Mouse (Mus musculus): ENCODE data around the gene Krtap5-3. TPM values are rescaled to one million over a fixed set of nuclear protein-coding genes. Genes with fewer than 3 reads are reported as not detected.
"Not testable (repeated sequence)": the region's sequence is repeated elsewhere in the genome, so short reads cannot be mapped to it uniquely, and the experiment has no call there.

The Krtap5-3 gene
- total and polyA plus RNA-seq, 2 experiments from 2014 or later: not detected

DNA sequence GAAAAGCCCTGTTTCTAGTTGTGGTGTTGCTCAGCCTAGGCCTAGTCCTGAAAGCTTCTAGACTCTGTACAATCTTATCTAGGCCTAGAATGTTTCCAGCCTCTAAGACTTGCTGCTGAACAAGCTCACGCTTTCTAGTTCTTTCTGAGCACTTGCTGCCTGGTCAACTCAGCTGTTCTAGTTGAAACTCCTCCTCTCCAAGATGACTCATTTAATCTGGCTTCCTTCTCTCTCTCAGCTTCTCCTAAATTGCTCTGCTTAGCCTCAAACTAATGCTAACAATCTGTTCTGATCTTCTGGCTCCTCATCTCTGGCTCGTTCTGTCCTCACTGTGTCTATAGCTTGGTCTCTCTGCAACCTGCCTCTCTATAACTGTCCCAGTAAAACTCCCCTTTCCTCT, 2.4 kb upstream of the Krtap5-3 start:
- no peaks in the 10 kb centered on the region for H3K4me1 ChIP-seq (ENCODE audit: insufficient read depth, low read length)
- 98% methylated on average over 2 of the region's 2 CpGs for WGBS
- DNase-seq (ENCODE audit: low spot score): no peak
- no peak for ATAC-seq (ENCODE audit: low FRiP score)
- H3K9me3 ChIP-seq (ENCODE audit: low read length): no peaks in the 10 kb centered on the region
- H3K36me3 ChIP-seq (ENCODE audit: insufficient read depth, low read length): no peaks in the 10 kb centered on the region
- H3K4me2 ChIP-seq (ENCODE audit: low read depth, low read length, poor library complexity, severe bottlenecking): no peak overlapping the region
- H3K9ac ChIP-seq (replicated peaks; ENCODE audit: low read length, poor library complexity, severe bottlenecking): no peak overlapping the region
- H3K27me3 ChIP-seq (ENCODE audit: insufficient read depth, low read length): no peaks in the 10 kb centered on the region
- TF ChIP-seq CTCF (IDR thresholded peaks at IDR 0.05): no peak
- H3K27ac ChIP-seq (ENCODE audit: low read depth, low read length): no peak overlapping the region
- no peak overlapping the region for H3K4me3 ChIP-seq (ENCODE audit: low read depth, low read length)

DNA sequence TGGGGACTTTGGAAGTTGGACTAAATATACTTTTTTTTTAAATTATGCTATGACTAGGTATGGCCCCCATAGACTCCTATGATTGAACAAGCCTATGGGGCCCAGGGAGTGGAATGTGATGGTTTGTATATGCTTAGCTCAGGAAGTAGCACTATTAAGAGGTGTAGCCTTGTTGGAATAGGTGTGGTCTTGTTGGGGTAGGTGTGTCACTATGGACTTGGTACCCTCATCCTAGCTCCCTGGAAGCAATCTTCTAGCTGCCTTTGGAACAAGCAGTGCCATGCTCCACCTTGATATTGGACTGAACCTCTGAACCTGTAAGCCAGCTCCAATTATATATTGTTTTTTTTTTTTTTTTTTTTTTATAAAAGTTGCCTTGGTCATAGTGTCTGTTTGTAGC, 4.3 kb downstream of the Krtap5-3 start:
- no peak overlapping the region for H3K27ac ChIP-seq (ENCODE audit: low read depth, low read length)
- H3K9me3 ChIP-seq (ENCODE audit: low read length): no peaks in the 10 kb centered on the region
- DNase-seq (ENCODE audit: low spot score): no peak
- no peaks in the 10 kb centered on the region for H3K27me3 ChIP-seq (ENCODE audit: insufficient read depth, low read length)
- H3K4me3 ChIP-seq (ENCODE audit: low read depth, low read length): no peak overlapping the region
- TF ChIP-seq CTCF (IDR thresholded peaks at IDR 0.05): no peak
- H3K4me1 ChIP-seq (ENCODE audit: insufficient read depth, low read length): no peaks in the 10 kb centered on the region
- no peak overlapping the region for H3K9ac ChIP-seq (replicated peaks; ENCODE audit: low read length, poor library complexity, severe bottlenecking)
- H3K36me3 ChIP-seq (ENCODE audit: insufficient read depth, low read length): no peaks in the 10 kb centered on the region
- H3K4me2 ChIP-seq (ENCODE audit: low read depth, low read length, poor library complexity, severe bottlenecking): no peak overlapping the region
- ATAC-seq (ENCODE audit: low FRiP score): no peak

DNA sequence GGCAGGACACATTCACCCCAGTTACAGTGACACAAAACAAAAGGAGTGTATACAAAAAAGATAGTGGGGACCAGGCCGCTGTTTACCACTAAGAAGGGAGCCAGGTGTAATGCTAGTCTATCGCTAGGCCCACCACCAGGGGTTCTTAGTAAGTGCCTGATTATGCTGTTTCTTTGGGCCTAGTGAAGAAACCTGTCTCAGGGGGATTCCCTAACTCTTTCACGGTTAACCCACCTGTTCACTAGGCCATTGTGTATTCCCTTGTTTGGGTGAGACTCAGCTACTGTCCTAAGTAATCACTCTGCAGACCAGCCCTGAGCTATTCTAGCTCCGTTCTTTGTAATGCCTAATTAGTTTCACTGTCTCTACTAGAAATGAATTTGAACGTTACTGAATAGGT, 5.7 kb downstream of the Krtap5-3 start:
- H3K27ac ChIP-seq (ENCODE audit: low read depth, low read length); H3K36me3 ChIP-seq (ENCODE audit: insufficient read depth, low read length); H3K9ac ChIP-seq (replicated peaks; ENCODE audit: low read length, poor library complexity, severe bottlenecking); DNase-seq (ENCODE audit: low spot score); ATAC-seq (ENCODE audit: low FRiP score); H3K9me3 ChIP-seq (ENCODE audit: low read length); H3K4me1 ChIP-seq (ENCODE audit: insufficient read depth, low read length); H3K4me2 ChIP-seq (ENCODE audit: low read depth, low read length, poor library complexity, severe bottlenecking); H3K4me3 ChIP-seq (ENCODE audit: low read depth, low read length); H3K27me3 ChIP-seq (ENCODE audit: insufficient read depth, low read length): not testable (repeated sequence)
- 73% methylated on average over 5 of the region's 5 CpGs for WGBS

DNA sequence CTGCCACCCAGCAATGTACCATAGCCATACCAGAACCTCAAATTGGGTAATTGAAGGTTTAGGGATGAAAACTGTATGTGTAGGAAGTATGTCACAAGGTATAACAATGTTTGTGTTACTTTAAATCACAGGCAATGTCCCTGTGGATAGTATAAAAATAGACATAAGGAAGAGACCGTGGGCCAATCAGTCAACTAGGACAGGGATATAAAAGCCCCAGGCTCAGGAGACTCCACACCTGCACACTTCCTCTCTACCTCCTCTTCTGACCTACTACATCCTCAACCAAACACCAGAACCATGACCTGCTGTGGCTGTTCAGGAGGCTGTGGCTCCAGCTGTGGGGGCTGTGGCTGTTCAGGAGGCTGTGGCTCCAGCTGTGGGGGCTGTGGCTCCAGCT, 10.4 kb downstream of the Krtap5-3 start, which contains the start of gene Gm7579:
Gene Gm7579, plus strand, starts transcription at position 301 of the 400 bp plus-strand sequence.
- DNase-seq (ENCODE audit: low spot score) (no peak), ATAC-seq (ENCODE audit: low FRiP score) (no peak)
- Histone ChIP-seq H3K4me1 (ENCODE audit: insufficient read depth, low read length) (no peaks in the 10 kb centered on the region), H3K9me3 (ENCODE audit: low read length) (no peaks in the 10 kb centered on the region), H3K27me3 (ENCODE audit: insufficient read depth, low read length) (no peaks in the 10 kb centered on the region), H3K9ac (replicated peaks; ENCODE audit: low read length, poor library complexity, severe bottlenecking) (no peak within 1 kb of the TSS), H3K4me2 (ENCODE audit: low read depth, low read length, poor library complexity, severe bottlenecking) (no peak within 1 kb of the TSS), H3K36me3 (ENCODE audit: insufficient read depth, low read length) (no peaks in the 10 kb centered on the region), H3K4me3 (ENCODE audit: low read depth, low read length) (no peak within 1 kb of the TSS), H3K27ac (ENCODE audit: low read depth, low read length) (no peak within 1 kb of the TSS)
- 55% methylated on average over 1 of the region's 1 CpGs for WGBS
- TF ChIP-seq CTCF (IDR thresholded peaks at IDR 0.05): no peak

DNA sequence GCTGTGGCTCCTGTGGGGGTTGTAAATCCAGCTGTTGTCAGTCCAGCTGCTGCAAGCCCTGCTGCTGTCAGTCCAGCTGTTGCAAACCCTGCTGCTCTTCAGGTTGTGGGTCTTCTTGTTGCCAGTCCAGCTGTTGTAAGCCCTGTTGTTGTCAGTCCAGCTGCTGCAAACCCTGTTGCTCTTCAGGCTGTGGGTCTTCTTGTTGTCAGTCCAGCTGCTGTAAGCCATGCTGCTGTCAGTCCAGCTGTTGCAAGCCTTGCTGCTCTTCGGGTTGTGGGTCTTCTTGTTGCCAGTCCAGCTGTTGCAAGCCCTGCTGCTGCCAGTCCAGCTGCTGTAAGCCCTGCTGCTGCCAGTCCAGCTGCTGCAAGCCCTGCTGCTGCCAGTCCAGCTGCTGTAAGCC, 11.0 kb downstream of the Krtap5-3 start:
- not testable (repeated sequence) for DNase-seq (ENCODE audit: low spot score); H3K27ac ChIP-seq (ENCODE audit: low read depth, low read length); H3K9ac ChIP-seq (replicated peaks; ENCODE audit: low read length, poor library complexity, severe bottlenecking); H3K4me2 ChIP-seq (ENCODE audit: low read depth, low read length, poor library complexity, severe bottlenecking); H3K27me3 ChIP-seq (ENCODE audit: insufficient read depth, low read length); ATAC-seq (ENCODE audit: low FRiP score); H3K4me3 ChIP-seq (ENCODE audit: low read depth, low read length); H3K4me1 ChIP-seq (ENCODE audit: insufficient read depth, low read length); H3K9me3 ChIP-seq (ENCODE audit: low read length); H3K36me3 ChIP-seq (ENCODE audit: insufficient read depth, low read length)
- WGBS: 45% methylated on average over 1 of the region's 1 CpGs

- Histone ChIP-seq H3K9ac (replicated peaks; ENCODE audit: low read length, poor library complexity, severe bottlenecking) (no peak overlapping the region), H3K36me3 (ENCODE audit: insufficient read depth, low read length) (no peaks in the 10 kb centered on the region), H3K4me3 (ENCODE audit: low read depth, low read length) (no peak overlapping the region), H3K4me1 (ENCODE audit: insufficient read depth, low read length) (no peaks in the 10 kb centered on the region), H3K27me3 (ENCODE audit: insufficient read depth, low read length) (no peaks in the 10 kb centered on the region), H3K27ac (ENCODE audit: low read depth, low read length) (no peak overlapping the region), H3K4me2 (ENCODE audit: low read depth, low read length, poor library complexity, severe bottlenecking) (no peak overlapping the region), H3K9me3 (ENCODE audit: low read length) (no peaks in the 10 kb centered on the region)
- no peak for DNase-seq (ENCODE audit: low spot score)
- no peak for ATAC-seq (ENCODE audit: low FRiP score)
- WGBS: 57% methylated on average over 2 of the region's 2 CpGs
- no peak for TF ChIP-seq CTCF (IDR thresholded peaks at IDR 0.05)
These were observed 23.4 kb downstream of the Krtap5-3 start for GRCm38 (mm10) chr7:142224518-142224917.

DNA sequence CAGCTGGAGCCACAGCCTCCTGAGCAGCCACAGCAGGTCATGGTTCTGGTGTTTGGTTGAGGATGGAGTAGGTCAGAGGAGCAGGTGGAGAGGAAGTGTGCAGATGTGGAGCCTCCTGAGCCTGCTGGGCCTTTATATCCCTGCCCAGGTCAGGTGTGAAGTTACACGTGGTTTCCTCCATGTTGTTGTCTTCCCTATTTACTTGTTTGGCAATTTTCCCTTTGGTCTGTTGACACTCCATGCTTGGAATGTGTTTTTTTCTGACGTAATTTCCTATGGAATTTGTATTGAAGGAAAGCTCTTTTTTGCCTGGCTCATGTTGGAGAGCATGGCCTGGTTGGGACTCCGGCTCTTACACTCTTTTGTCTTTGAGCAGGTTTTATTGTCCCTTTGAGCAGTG, 28.7 kb downstream of the Krtap5-3 start, which contains the start of gene Krtap5-5:
Gene Krtap5-5, minus strand, starts transcription at position 101 of the 400 bp plus-strand sequence.
- not testable (repeated sequence) for H3K27ac ChIP-seq (ENCODE audit: low read depth, low read length); H3K9ac ChIP-seq (replicated peaks; ENCODE audit: low read length, poor library complexity, severe bottlenecking); H3K9me3 ChIP-seq (ENCODE audit: low read length); H3K4me2 ChIP-seq (ENCODE audit: low read depth, low read length, poor library complexity, severe bottlenecking); DNase-seq (ENCODE audit: low spot score); H3K36me3 ChIP-seq (ENCODE audit: insufficient read depth, low read length); H3K4me1 ChIP-seq (ENCODE audit: insufficient read depth, low read length); ATAC-seq (ENCODE audit: low FRiP score); H3K4me3 ChIP-seq (ENCODE audit: low read depth, low read length); H3K27me3 ChIP-seq (ENCODE audit: insufficient read depth, low read length)
- 55% methylated on average over 3 of the region's 3 CpGs for WGBS

Data from midbrain, postnatal 0 days (tissue).